12 mouse cellular contexts compared by ENCODE assay signal in genomic region chr6:21684252-21684651, GRCm38 (mm10).
DNase-seq lines count a peak whose midpoint lies in the region; ATAC-seq and TF ChIP-seq lines count a peak whose summit lies in the region.
"Had no signal": no experiment of that assay in that cellular context is flagged by ENCODE, and none has a peak within 500 bp of the region (broad histone marks: within the 10 kb centered on the region; RNA-seq: fewer than 3 reads in every experiment).

No protein-coding gene starts in this region.

- no peak overlapping the region for H3K27ac ChIP-seq in hindbrain, embryonic 10.5 days
- H3K27ac ChIP-seq in hindbrain, embryonic 12.5 days, result no peak overlapping the region
- H3K27ac ChIP-seq in CH12.LX (ENCODE audit: insufficient read depth, low read depth), result no peak overlapping the region
- H3K27ac ChIP-seq in heart, postnatal 0 days (ENCODE audit: low read depth), result no peak overlapping the region
- H3K27ac ChIP-seq: embryonic facial prominence, embryonic 13.5 days; liver, embryonic 13.5 days had no signal

- 68% methylated on average over 6 of the region's 6 CpGs for WGBS in hindbrain, embryonic 10.5 days
- 58% methylated on average over 6 of the region's 6 CpGs for WGBS in hindbrain, embryonic 12.5 days
- 19% methylated on average over 6 of the region's 6 CpGs for WGBS in heart, postnatal 0 days

- no peaks in the 10 kb centered on the region for H3K9me3 ChIP-seq in hindbrain, embryonic 10.5 days
- H3K9me3 ChIP-seq in hindbrain, embryonic 12.5 days (replicated peaks), result no peaks in the 10 kb centered on the region
- no peaks in the 10 kb centered on the region for H3K9me3 ChIP-seq in CH12.LX (replicated peaks; ENCODE audit: low read length)
- no peaks in the 10 kb centered on the region for H3K9me3 ChIP-seq in heart, postnatal 0 days (replicated peaks; ENCODE audit: control insufficient read depth, low read length)
- H3K9me3 ChIP-seq: embryonic facial prominence, embryonic 13.5 days; liver, embryonic 13.5 days had no signal

- no peak for TF ChIP-seq POLR2A in CH12.LX (IDR thresholded peaks at IDR 0.05; ENCODE audit: low read depth, low read length)
- no peak for TF ChIP-seq POLR2A in brain, embryonic 14.5 days (IDR thresholded peaks at IDR 0.05; ENCODE audit: borderline replicate concordance, extremely low read depth, insufficient read depth, insufficient read length, poor library complexity, severe bottlenecking)

- H3K27me3 ChIP-seq in hindbrain, embryonic 10.5 days (ENCODE audit: insufficient read depth, poor library complexity, severe bottlenecking), result no peaks in the 10 kb centered on the region
- no peaks in the 10 kb centered on the region for H3K27me3 ChIP-seq in hindbrain, embryonic 12.5 days
- H3K27me3 ChIP-seq in CH12.LX (replicated peaks), result no peaks in the 10 kb centered on the region
- no peaks in the 10 kb centered on the region for H3K27me3 ChIP-seq in heart, postnatal 0 days (ENCODE audit: control insufficient read depth, insufficient read depth, low read length)
- H3K27me3 ChIP-seq: embryonic facial prominence, embryonic 13.5 days; liver, embryonic 13.5 days had no signal

- dilution Hi-C loops in CH12.LX (cut with MboI; ENCODE audit: extremely low pct_ligation_motif_present, extremely low pct_unique_long_range_greater_than_20kb, low sequenced_read_pairs), result no loop called here

- no peak for TF ChIP-seq RAD21 in CH12.LX (IDR thresholded peaks at IDR 0.05; ENCODE audit: low read depth, low read length)

- H3K36me3 ChIP-seq in hindbrain, embryonic 10.5 days, result no peaks in the 10 kb centered on the region
- no peaks in the 10 kb centered on the region for H3K36me3 ChIP-seq in hindbrain, embryonic 12.5 days
- no peaks in the 10 kb centered on the region for H3K36me3 ChIP-seq in CH12.LX (replicated peaks in 1 of 2; ENCODE audit: control insufficient read depth in 1 of 2, insufficient read depth in 1 of 2, low read length in 1 of 2)
- H3K36me3 ChIP-seq in heart, postnatal 0 days (replicated peaks; ENCODE audit: control insufficient read depth, insufficient read depth, low read length), result no peaks in the 10 kb centered on the region
- H3K36me3 ChIP-seq: embryonic facial prominence, embryonic 13.5 days; liver, embryonic 13.5 days had no signal

- H3K4me3 ChIP-seq in hindbrain, embryonic 10.5 days, result no peak overlapping the region
- no peak overlapping the region for H3K4me3 ChIP-seq in hindbrain, embryonic 12.5 days
- H3K4me3 ChIP-seq in CH12.LX (replicated peaks in 1 of 3; ENCODE audit: low read depth in 2 of 3, low read length in 2 of 3, poor library complexity in 1 of 3), result no peak overlapping the region
- H3K4me3 ChIP-seq in heart, postnatal 0 days (ENCODE audit: low read depth, low read length), result no peak overlapping the region
- H3K4me3 ChIP-seq: embryonic facial prominence, embryonic 13.5 days; liver, embryonic 13.5 days had no signal

- no peak overlapping the region for H3K4me2 ChIP-seq in hindbrain, embryonic 12.5 days (replicated peaks)
- H3K4me2 ChIP-seq in CH12.LX (ENCODE audit: insufficient read depth, low read depth, poor library complexity, severe bottlenecking), result no peak overlapping the region
- peak overlapping the region; percentile 32 for H3K4me2 ChIP-seq in heart, postnatal 0 days (ENCODE audit: low read depth, low read length)
- H3K4me2 ChIP-seq: embryonic facial prominence, embryonic 13.5 days; liver, embryonic 13.5 days had no signal

- in situ Hi-C loops in CH12.LX (cut with MboI; ENCODE audit: low pct_ligation_motif_present, low pct_unique_long_range_greater_than_20kb, low sequenced_read_pairs), result no loop called here

- DNase-seq in hindbrain, embryonic 10.5 days (ENCODE audit: low spot score), result peak; percentile 4
- no peak for DNase-seq in CH12.LX (ENCODE audit: extremely low read depth)
- peak; percentile 58 for DNase-seq in brain, embryonic 14.5 days (ENCODE audit: low read depth)
- peak; percentile 28 for DNase-seq in heart, postnatal 0 days (ENCODE audit: low spot score)
- no peak for DNase-seq in layer of hippocampus, postnatal 14 days (ENCODE audit: low spot score in 2 of 2)
- DNase-seq in urinary bladder, postnatal 25 days (ENCODE audit: low spot score), result no peak
- no peak for DNase-seq in urinary bladder, postnatal 36 days (ENCODE audit: low spot score in 2 of 2)
- DNase-seq: liver, embryonic 13.5 days; spleen, adult 18-20 months; thymus, postnatal 14 days had no signal

- H3K9ac ChIP-seq in hindbrain, embryonic 12.5 days, result no peak overlapping the region
- H3K9ac ChIP-seq in CH12.LX (ENCODE audit: insufficient read depth, low read depth), result no peak overlapping the region
- no peak overlapping the region for H3K9ac ChIP-seq in heart, postnatal 0 days (replicated peaks; ENCODE audit: low read depth, low read length)
- H3K9ac ChIP-seq: embryonic facial prominence, embryonic 13.5 days; liver, embryonic 13.5 days had no signal

- ATAC-seq in hindbrain, embryonic 12.5 days (ENCODE audit: low FRiP score), result no peak
- no peak for ATAC-seq in heart, postnatal 0 days (ENCODE audit: insufficient read depth, low read depth)

- no peak for TF ChIP-seq EP300 in CH12.LX (IDR thresholded peaks at IDR 0.05; ENCODE audit: low read length)
- TF ChIP-seq EP300 in heart, postnatal 0 days (IDR thresholded peaks at IDR 0.05; ENCODE audit: low read depth), result no peak

- no peaks in the 10 kb centered on the region for H3K4me1 ChIP-seq in hindbrain, embryonic 10.5 days (replicated peaks)
- no peaks in the 10 kb centered on the region for H3K4me1 ChIP-seq in hindbrain, embryonic 12.5 days
- H3K4me1 ChIP-seq in CH12.LX (ENCODE audit: control insufficient read depth in 1 of 2, insufficient read depth in 2 of 2), result no peaks in the 10 kb centered on the region
- no peaks in the 10 kb centered on the region for H3K4me1 ChIP-seq in heart, postnatal 0 days (ENCODE audit: control insufficient read depth, insufficient read depth)
- H3K4me1 ChIP-seq: embryonic facial prominence, embryonic 13.5 days; liver, embryonic 13.5 days had no signal

- TF ChIP-seq CTCF in CH12.LX (conservative IDR thresholded peaks at IDR 0.05 in 1 of 2, IDR thresholded peaks at IDR 0.05 in 1 of 2; ENCODE audit: low read depth in 2 of 2, low read length in 2 of 2), result no peak
- no peak for TF ChIP-seq CTCF in brain, embryonic 14.5 days (IDR thresholded peaks at IDR 0.05; ENCODE audit: borderline replicate concordance, extremely low read depth, insufficient read depth, insufficient read length)
- no peak for TF ChIP-seq CTCF in heart, postnatal 0 days (IDR thresholded peaks at IDR 0.05; ENCODE audit: low read depth)

- H3K79me2 ChIP-seq in CH12.LX (replicated peaks; ENCODE audit: control insufficient read depth, extremely low read depth, insufficient read depth, poor library complexity, severe bottlenecking), result no peaks in the 10 kb centered on the region

TF ChIP-seq in CH12.LX, 34 proteins besides CTCF, POLR2A, EP300 and RAD21:
- TF ChIP-seq MAZ (IDR thresholded peaks at IDR 0.05; ENCODE audit: low read depth, low read length) (no peak), RCOR1 (conservative IDR thresholded peaks at IDR 0.05; ENCODE audit: low read depth, low read length) (no peak), JUND (conservative IDR thresholded peaks at IDR 0.05; ENCODE audit: low read depth, low read length) (no peak), USF1 (IDR thresholded peaks at IDR 0.05; ENCODE audit: low read depth, low read length) (no peak), ELF1 (IDR thresholded peaks at IDR 0.05; ENCODE audit: low read depth, low read length) (no peak), MAFK (IDR thresholded peaks at IDR 0.05; ENCODE audit: insufficient replicate concordance, low read length) (peak; percentile 4; the same call in 1 of the 2 replicates)

Comparison
In these comparisons a context has a peak if more than half of its experiments do, and no peak if none do; other contexts are left out.
1. DNase-seq: peak in hindbrain, embryonic 10.5 days (single experiment), brain, embryonic 14.5 days (single experiment) and heart, postnatal 0 days (single experiment); none in CH12.LX (single experiment), layer of hippocampus, postnatal 14 days (0 of 2), urinary bladder, postnatal 25 days (single experiment) and urinary bladder, postnatal 36 days (0 of 2).